Comparison of ENCODE assay signal across 8 mouse cellular contexts in genomic region chr15:100375066-100375465, GRCm38 (mm10). TPM values are rescaled to one million over a fixed set of nuclear protein-coding genes. Genes with fewer than 3 reads are reported as not detected.
A peak's percentile ranks its signal among the peaks of the same experiment; 100 is the strongest.
DNase-seq lines count a peak whose midpoint lies in the region.
"Had no signal": no experiment of that assay in that cellular context is flagged by ENCODE, and none has a peak within 500 bp of the region (broad histone marks: within the 10 kb centered on the region; RNA-seq: fewer than 3 reads in every experiment).

No protein-coding gene starts in this region.

- peak; percentile 28 for DNase-seq in ovary, postnatal 36 days (ENCODE audit: low spot score)
- DNase-seq in ovary, adult 18-20 months (ENCODE audit: low spot score), result no peak
- DNase-seq in adrenal gland, postnatal 10 days, result peak; percentile 74
- peak; percentile 70 for DNase-seq in embryo, embryonic 10 days (ENCODE audit: low spot score)
- peak; percentile 65 for DNase-seq in induced T-regulatory cell, adult 2 months (ENCODE audit: low read depth)
- peak; percentile 63 for DNase-seq in limb, embryonic 10.5 days (ENCODE audit: low spot score)
- DNase-seq in right cerebral cortex, postnatal 14 days, result peak; percentile 71

- WGBS in limb, embryonic 10.5 days, result 34% methylated on average over 5 of the region's 5 CpGs

- 0 out of 2 replicates have a peak, but pooled peaks cover 1% of the 10 kb centered on the region for H3K27me3 ChIP-seq in limb, embryonic 10.5 days (ENCODE audit: low read depth, poor library complexity, severe bottlenecking)

- H3K27ac ChIP-seq in limb, embryonic 10.5 days, result no peak overlapping the region

- no peaks in the 10 kb centered on the region for H3K9me3 ChIP-seq in limb, embryonic 10.5 days (replicated peaks)

- no peak overlapping the region for H3K4me3 ChIP-seq in limb, embryonic 10.5 days

- H3K36me3 ChIP-seq in limb, embryonic 10.5 days, result no peaks in the 10 kb centered on the region

- peaks cover 4% of the 10 kb centered on the region; the same call in 1 of the 2 replicates for H3K4me1 ChIP-seq in limb, embryonic 10.5 days

RNA-seq across cellular contexts. Expression of gene Higd1c, which starts 10.7 kb away (rescaled TPM):
- under 1 TPM in 1 of 2 experiments, not detected in 1; 0.70 TPM for total RNA-seq in adrenal gland, postnatal 10 days (2021)
- polyA plus RNA-seq in limb, embryonic 10.5 days (2016; fragmentation: Nextera tagmentation; extraction: Ambion mirVana), result 0.65 TPM in 1 of 2 replicates, not detected in the other
- polyA plus RNA-seq: heart, embryonic 16.5 days had no signal

RNA-seq across cellular contexts. Expression of gene Mettl7a2, which starts 22.1 kb away (rescaled TPM):
- 1 to 10 TPM; 1.2 to 1.8 TPM for total RNA-seq in adrenal gland, postnatal 10 days (2021)
- polyA plus RNA-seq in limb, embryonic 10.5 days (2016; fragmentation: Nextera tagmentation; extraction: Ambion mirVana), result not detected in 2 replicates
- polyA plus RNA-seq: heart, embryonic 16.5 days had no signal

RNA-seq across cellular contexts. Expression of gene Methig1, which starts 22.1 kb away (rescaled TPM):
- total RNA-seq in adrenal gland, postnatal 10 days (2021), result under 1 TPM in 1 of 2 experiments, not detected in 1; 0.67 TPM
- 0.15 and 0.29 TPM in 2 replicates for polyA plus RNA-seq in limb, embryonic 10.5 days (2016; fragmentation: Nextera tagmentation; extraction: Ambion mirVana)
- polyA plus RNA-seq: heart, embryonic 16.5 days had no signal

RNA-seq across cellular contexts. Expression of gene Mettl7a3, which starts 40.3 kb away (rescaled TPM):
- under 1 TPM; 0.18 to 0.64 TPM for total RNA-seq in adrenal gland, postnatal 10 days (2021)
- not detected in 2 replicates for polyA plus RNA-seq in limb, embryonic 10.5 days (2016; fragmentation: Nextera tagmentation; extraction: Ambion mirVana)
- polyA plus RNA-seq: heart, embryonic 16.5 days had no signal

RNA-seq across cellular contexts. Expression of gene Gm5475, which starts 46.9 kb away (rescaled TPM):
- under 1 TPM in 1 of 2 experiments, not detected in 1; 0.09 TPM for total RNA-seq in adrenal gland, postnatal 10 days (2021)
- polyA plus RNA-seq in limb, embryonic 10.5 days (2016; fragmentation: Nextera tagmentation; extraction: Ambion mirVana), result 0.08 and 0.11 TPM in 2 replicates
- polyA plus RNA-seq: heart, embryonic 16.5 days had no signal
